Mouse (Mus musculus) heart, embryonic 11.5 days (tissue): ENCODE results near the gene Ccl4. TPM values are rescaled to one million over a fixed set of nuclear protein-coding genes. Genes with fewer than 3 reads are reported as not detected.

Experiments used
- ATAC-seq: fragments of 200-750 bp; cut with Nextera tagmentation; replicated peaks from 2 replicates; pipeline ENCODE4 v1.8.0; 2017; ENCODE audit warnings: moderate library complexity; ENCODE audit not compliant: insufficient number of reproducible peaks, low FRiP score, low TSS enrichment
- H3K27ac ChIP-seq: fragments of 300-500 bp; sonication (generic); 2 replicates; pipeline ENCODE4 v1.5.1; 2014; ENCODE audit warnings: mild to moderate bottlenecking, low read depth, low read length
- H3K27me3 ChIP-seq: fragments of 300-500 bp; sonication (generic); 2 replicates; pipeline ENCODE4 v1.6.1; 2014; ENCODE audit warnings: mild to moderate bottlenecking, low read length, mixed read lengths; ENCODE audit not compliant: control insufficient read depth, insufficient read depth
- H3K36me3 ChIP-seq: fragments of 300-500 bp; sonication (generic); 2 replicates; pipeline ENCODE4 v1.6.1; 2014; ENCODE audit warnings: mild to moderate bottlenecking, low read length, moderate library complexity, mixed read lengths; ENCODE audit not compliant: control insufficient read depth, insufficient read depth
- H3K4me1 ChIP-seq: fragments of 300-500 bp; sonication (generic); 2 replicates; pipeline ENCODE4 v1.6.1; 2014; ENCODE audit warnings: low read length; ENCODE audit not compliant: control insufficient read depth, insufficient read depth
- H3K4me2 ChIP-seq: fragments of 300-500 bp; sonication (generic); 2 replicates; pipeline ENCODE4 v1.6.1; 2014; ENCODE audit warnings: mild to moderate bottlenecking, moderate library complexity
- H3K4me3 ChIP-seq: fragments of 300-500 bp; sonication (generic); 2 replicates; pipeline ENCODE4 v1.5.1; 2014; ENCODE audit warnings: low read depth, low read length
- H3K9ac ChIP-seq: fragments of 300-500 bp; sonication (generic); 2 replicates; pipeline ENCODE4 v1.6.1; 2014; ENCODE audit warnings: mild to moderate bottlenecking, low read depth, low read length, moderate library complexity
- H3K9me3 ChIP-seq: fragments of 300-500 bp; sonication (generic); replicated peaks from 2 replicates; pipeline ENCODE4 v1.6.1; 2016; ENCODE audit warnings: low read length; ENCODE audit not compliant: control insufficient read depth
- WGBS: fragments of 180-500 bp; shearing (Covaris S2); extraction: QIAGEN DNeasy Blood & Tissue Kit; methylation state at CpG from one replicate; pipeline ENCODE4 v1.1.7; 2014; ENCODE audit not compliant: insufficient replicate concordance; 5-methylcytosine and 5-hydroxymethylcytosine counted together
- polyA plus RNA-seq: library from polyadenylated mRNA; unstranded; fragments of >200 nt; fragmentation: Nextera tagmentation; extraction: Ambion mirVana; gene quantifications from 2 replicates; pipeline ENCODE4 v1.2.1, GENCODE M21; 2014

Ccl4 gene
- polyA plus RNA-seq, 1 experiment from 2014 or later = 0.26 TPM

DNA sequence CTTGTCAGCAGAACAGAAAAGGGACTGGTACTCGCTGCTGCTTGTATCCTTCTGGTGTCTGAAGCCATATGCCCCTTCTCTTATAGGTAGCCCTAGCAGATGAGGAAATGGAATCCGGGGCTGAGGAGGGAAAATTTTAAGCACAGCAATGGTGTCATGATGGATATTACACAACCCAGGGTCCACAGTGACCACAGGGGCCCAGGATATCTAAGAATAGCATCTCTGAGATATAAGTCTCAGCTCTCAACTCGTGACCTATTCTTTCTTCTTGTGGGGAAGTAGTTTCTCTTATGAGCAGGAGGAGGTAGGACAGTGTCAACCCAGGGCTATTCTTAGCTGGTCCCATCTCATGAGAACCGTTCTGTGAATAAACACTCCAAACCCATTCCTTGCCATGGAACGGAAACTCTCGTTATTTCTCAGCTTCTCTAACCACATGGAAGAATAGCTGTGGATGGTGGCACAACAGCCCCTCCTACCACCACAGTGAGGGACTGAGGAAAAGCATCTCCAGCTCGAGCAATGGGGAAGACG is 13.0 kb upstream of the Ccl4 start, which contains the start of gene Ccl3:
TSS of gene Ccl3 (minus strand) at position 51 of the 537 bp plus-strand sequence.
- Histone ChIP-seq H3K36me3 (no peaks in the 10 kb centered on the region), H3K9ac (no peak within 1 kb of the TSS), H3K4me1 (no peaks in the 10 kb centered on the region), H3K27ac (no peak within 1 kb of the TSS), H3K9me3 (no peaks in the 10 kb centered on the region), H3K4me3 (no peak within 1 kb of the TSS), H3K27me3 (no peaks in the 10 kb centered on the region), H3K4me2 (no peak within 1 kb of the TSS)
- WGBS = 67% methylated on average over 8 of the region's 8 CpGs
- no peak for ATAC-seq

GRCm38 (mm10) chr11:83654606-83655005 is 7.8 kb upstream of the Ccl4 start:
- 73% methylated on average over 8 of the region's 8 CpGs for WGBS
- Histone ChIP-seq H3K4me1 (no peaks in the 10 kb centered on the region), H3K27me3 (no peaks in the 10 kb centered on the region), H3K9ac (no peak overlapping the region), H3K36me3 (no peaks in the 10 kb centered on the region), H3K9me3 (no peaks in the 10 kb centered on the region), H3K4me2 (no peak overlapping the region), H3K4me3 (no peak overlapping the region), H3K27ac (no peak overlapping the region)
- no peak for ATAC-seq

- H3K9ac ChIP-seq = no peak overlapping the region
- H3K27ac ChIP-seq = no peak overlapping the region
- H3K4me2 ChIP-seq = no peak overlapping the region
- 81% methylated on average over 3 of the region's 3 CpGs for WGBS
- H3K4me3 ChIP-seq = no peak overlapping the region
- ATAC-seq = no peak
- no peaks in the 10 kb centered on the region for H3K27me3 ChIP-seq
- no peaks in the 10 kb centered on the region for H3K9me3 ChIP-seq
- no peaks in the 10 kb centered on the region for H3K36me3 ChIP-seq
- H3K4me1 ChIP-seq = no peaks in the 10 kb centered on the region
Observed at GRCm38 (mm10) chr11:83657508-83657907, 4.9 kb upstream of the Ccl4 start.

GRCm38 (mm10) chr11:83658797-83659196 is 3.6 kb upstream of the Ccl4 start:
- no peaks in the 10 kb centered on the region for H3K9me3 ChIP-seq
- ATAC-seq = no peak
- no peak overlapping the region for H3K9ac ChIP-seq
- WGBS = 76% methylated on average over 6 of the region's 6 CpGs
- no peak overlapping the region for H3K4me2 ChIP-seq
- H3K36me3 ChIP-seq = no peaks in the 10 kb centered on the region
- H3K4me1 ChIP-seq = no peaks in the 10 kb centered on the region
- no peak overlapping the region for H3K4me3 ChIP-seq
- H3K27ac ChIP-seq = no peak overlapping the region
- no peaks in the 10 kb centered on the region for H3K27me3 ChIP-seq

- Histone ChIP-seq H3K4me2 (no peak overlapping the region), H3K4me3 (no peak overlapping the region), H3K9ac (no peak overlapping the region), H3K36me3 (no peaks in the 10 kb centered on the region), H3K27ac (no peak overlapping the region), H3K27me3 (no peaks in the 10 kb centered on the region), H3K4me1 (no peaks in the 10 kb centered on the region), H3K9me3 (no peaks in the 10 kb centered on the region)
- WGBS = 68% methylated on average over 5 of the region's 5 CpGs
- no peak for ATAC-seq
Observed at GRCm38 (mm10) chr11:83663532-83663931, 1.1 kb downstream of the Ccl4 start.

- no peak overlapping the region for H3K4me2 ChIP-seq
- no peak overlapping the region for H3K9ac ChIP-seq
- no peak overlapping the region for H3K27ac ChIP-seq
- no peak for ATAC-seq
- no peaks in the 10 kb centered on the region for H3K36me3 ChIP-seq
- no peak overlapping the region for H3K4me3 ChIP-seq
- H3K4me1 ChIP-seq = no peaks in the 10 kb centered on the region
- no peaks in the 10 kb centered on the region; the same call in 1 of the 2 replicates for H3K27me3 ChIP-seq
- no peaks in the 10 kb centered on the region for H3K9me3 ChIP-seq
Observed at GRCm38 (mm10) chr11:83671743-83672142, 9.4 kb downstream of the Ccl4 start.

GRCm38 (mm10) chr11:83675665-83676064 is 13.3 kb downstream of the Ccl4 start:
- Histone ChIP-seq H3K4me3 (no peak overlapping the region), H3K9me3 (no peaks in the 10 kb centered on the region), H3K36me3 (no peaks in the 10 kb centered on the region), H3K9ac (no peak overlapping the region), H3K4me1 (no peaks in the 10 kb centered on the region), H3K27ac (no peak overlapping the region), H3K27me3 (no peaks in the 10 kb centered on the region; the same call in 1 of the 2 replicates), H3K4me2 (no peak overlapping the region)
- no peak for ATAC-seq
- WGBS = 90% methylated on average over 1 of the region's 1 CpGs

DNA sequence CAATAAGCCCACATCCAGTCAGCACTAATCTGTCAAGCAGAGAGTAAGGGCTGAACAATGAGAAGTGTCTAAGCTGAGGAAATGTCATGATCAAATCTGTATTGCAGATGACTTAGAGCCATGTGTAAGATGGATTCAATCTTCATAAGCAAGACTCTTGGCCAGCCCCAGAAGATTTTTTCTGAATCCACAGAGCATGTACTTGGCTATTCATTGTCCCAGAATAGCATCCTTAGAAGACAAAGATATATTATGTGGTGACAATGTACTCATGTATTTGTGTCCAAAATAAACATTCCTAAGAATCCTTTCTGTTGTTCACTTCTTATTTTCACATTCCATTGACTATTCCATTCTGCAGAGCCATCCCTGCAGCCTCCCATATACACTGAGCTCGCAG is 27.5 kb downstream of the Ccl4 start:
- Histone ChIP-seq H3K4me2 (no peak overlapping the region), H3K4me1 (no peaks in the 10 kb centered on the region), H3K27ac (no peak overlapping the region), H3K9me3 (no peaks in the 10 kb centered on the region), H3K9ac (no peak overlapping the region), H3K36me3 (no peaks in the 10 kb centered on the region), H3K27me3 (no peaks in the 10 kb centered on the region), H3K4me3 (no peak overlapping the region)
- no peak for ATAC-seq
- WGBS = 74% methylated on average over 1 of the region's 1 CpGs

DNA sequence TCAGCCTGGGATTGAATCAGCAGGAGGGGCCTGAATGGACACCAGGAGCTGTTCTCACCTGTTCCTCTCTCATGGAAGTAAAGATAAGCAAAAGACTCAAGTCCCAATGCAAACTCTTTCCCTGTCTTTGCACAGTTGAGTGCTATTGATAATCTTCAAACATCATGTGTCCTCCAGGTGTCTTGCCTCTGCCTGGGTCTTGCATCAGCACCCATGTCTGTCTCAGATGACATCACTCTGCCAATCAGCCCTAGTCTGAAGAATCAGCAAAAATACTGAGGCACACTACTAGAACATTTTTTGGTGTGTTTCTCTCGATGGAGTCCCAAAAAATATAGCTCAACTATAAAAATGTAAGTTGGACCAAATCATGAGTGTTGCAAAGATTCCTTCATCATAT is 29.6 kb downstream of the Ccl4 start:
- Histone ChIP-seq H3K4me3 (no peak overlapping the region), H3K9me3 (no peaks in the 10 kb centered on the region), H3K27ac (no peak overlapping the region), H3K27me3 (no peaks in the 10 kb centered on the region), H3K4me2 (no peak overlapping the region), H3K9ac (no peak overlapping the region), H3K36me3 (no peaks in the 10 kb centered on the region), H3K4me1 (no peaks in the 10 kb centered on the region)
- WGBS = 39% methylated on average over 1 of the region's 1 CpGs
- ATAC-seq = no peak
